Mouse (Mus musculus) liver, embryonic 11.5 days (tissue): Measurements from ENCODE around the gene Mfsd4a. TPM values are rescaled to one million over a fixed set of nuclear protein-coding genes. Genes with fewer than 3 reads are reported as not detected.

Experiments used
- ATAC-seq: fragments of 200-750 bp; cut with Nextera tagmentation; replicated peaks from 2 replicates; pipeline ENCODE4 v1.8.0; 2017; ENCODE audit warnings: moderate number of reproducible peaks, mild to moderate bottlenecking, moderate TSS enrichment, moderate library complexity; ENCODE audit not compliant: low FRiP score
- DNase-seq: peaks from one replicate; pipeline ENCODE4 v3.0.0-alpha.2; 2017; ENCODE audit warnings: low spot score
- H3K27ac ChIP-seq: fragments of 300-500 bp; sonication (generic); 2 replicates; pipeline ENCODE4 v1.5.1; 2014; ENCODE audit warnings: mild to moderate bottlenecking, low read depth, low read length, control low read depth
- H3K27me3 ChIP-seq: fragments of 300-500 bp; sonication (generic); replicated peaks from 2 replicates; pipeline ENCODE4 v1.6.1; 2014; ENCODE audit warnings: low read length, mixed read lengths; ENCODE audit not compliant: control insufficient read depth, insufficient read depth
- H3K36me3 ChIP-seq: fragments of 300-500 bp; sonication (generic); 2 replicates; pipeline ENCODE4 v1.6.1; 2014; ENCODE audit warnings: mild to moderate bottlenecking, low read length, moderate library complexity, mixed read lengths; ENCODE audit not compliant: control insufficient read depth, insufficient read depth
- H3K4me1 ChIP-seq: fragments of 300-500 bp; sonication (generic); replicated peaks from 2 replicates; pipeline ENCODE4 v1.6.1; 2014; ENCODE audit warnings: low read length, mixed read lengths; ENCODE audit not compliant: control insufficient read depth, insufficient read depth
- H3K4me2 ChIP-seq: fragments of 300-500 bp; sonication (generic); 2 replicates; pipeline ENCODE4 v1.6.1; 2014; ENCODE audit warnings: mild to moderate bottlenecking, control low read depth, moderate library complexity
- H3K4me3 ChIP-seq: fragments of 300-500 bp; sonication (generic); 2 replicates; pipeline ENCODE4 v1.5.1; 2014; ENCODE audit warnings: low read depth, low read length, control low read depth
- H3K9ac ChIP-seq: fragments of 300-500 bp; sonication (generic); 2 replicates; pipeline ENCODE4 v1.6.1; 2014; ENCODE audit warnings: low read depth, low read length, control low read depth
- H3K9me3 ChIP-seq: fragments of 300-500 bp; sonication (generic); 2 replicates; pipeline ENCODE4 v1.6.1; 2016; ENCODE audit warnings: low read length, inconsistent platforms, mixed read lengths; ENCODE audit not compliant: control insufficient read depth
- WGBS: fragments of 180-500 bp; shearing (Covaris S2); extraction: QIAGEN DNeasy Blood & Tissue Kit; methylation state at CpG from one replicate; pipeline ENCODE4 v1.1.7; 2014; 5-methylcytosine and 5-hydroxymethylcytosine counted together
- polyA plus RNA-seq: library from polyadenylated mRNA; unstranded; fragments of >200 nt; fragmentation: Nextera tagmentation; extraction: Ambion mirVana; gene quantifications from 2 replicates; pipeline ENCODE4 v1.2.1, GENCODE M21; 2014

Mfsd4a gene
- polyA plus RNA-seq, result 9.9 and 10.8 TPM in 2 replicates

GRCm38 (mm10) chr1:132067261-132068255 is at the start of gene Mfsd4a:
TSS of gene Mfsd4a (minus strand) at chr1:132068062.
- peak; percentile 47 for DNase-seq
- WGBS, result 4% methylated on average over 69 of the region's 80 CpGs
- Histone ChIP-seq H3K27ac (no peak within 1 kb of the TSS), H3K4me3 (peak within 1 kb of the TSS; percentile 45), H3K4me1 (no peaks in the 10 kb centered on the region; the same call in 1 of the 2 replicates), H3K9me3 (no peaks in the 10 kb centered on the region), H3K36me3 (no peaks in the 10 kb centered on the region), H3K27me3 (peaks cover 60% of the 10 kb centered on the region), H3K4me2 (peak within 1 kb of the TSS; percentile 80), H3K9ac (0 out of 2 replicates have a peak within 1 kb of the TSS, but pooled peaks have one; percentile 28)
- peak; percentile 47; the same call in 1 of the 2 replicates for ATAC-seq

GRCm38 (mm10) chr1:132116606-132117005 is 48.7 kb upstream of the Mfsd4a start:
- peak; percentile 53 for DNase-seq
- Histone ChIP-seq H3K27me3 (no peaks in the 10 kb centered on the region), H3K27ac (no peak overlapping the region), H3K9ac (no peak overlapping the region), H3K36me3 (no peaks in the 10 kb centered on the region), H3K9me3 (no peaks in the 10 kb centered on the region), H3K4me3 (no peak overlapping the region), H3K4me2 (peak overlapping the region; percentile 20; the same call in 1 of the 2 replicates), H3K4me1 (no peaks in the 10 kb centered on the region)
- WGBS, result 33% methylated on average over 18 of the region's 18 CpGs
- no peak for ATAC-seq

DNA sequence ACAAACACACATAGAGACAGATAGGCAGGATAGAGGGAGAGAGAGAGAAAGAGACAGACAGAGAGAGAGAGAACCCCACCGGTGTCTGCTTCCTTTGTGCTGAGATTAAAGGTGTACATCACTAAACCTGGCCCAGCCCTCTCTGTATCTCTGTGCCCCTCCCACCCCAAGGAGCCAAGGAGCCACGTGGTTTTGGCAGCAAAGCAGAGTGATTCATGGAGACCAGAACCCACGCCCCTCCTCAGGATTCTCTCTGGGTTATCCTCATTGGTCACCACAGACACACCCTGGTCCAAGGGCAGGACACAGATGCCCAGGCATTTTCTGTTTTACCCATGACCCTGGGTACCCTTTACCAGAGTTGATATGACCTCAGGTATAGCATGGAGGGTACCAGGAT is 45.2 kb upstream of the Mfsd4a start:
- ATAC-seq, result no peak
- H3K36me3 ChIP-seq, result no peaks in the 10 kb centered on the region
- H3K9ac ChIP-seq, result no peak overlapping the region
- no peak overlapping the region for H3K4me3 ChIP-seq
- no peaks in the 10 kb centered on the region for H3K4me1 ChIP-seq
- H3K9me3 ChIP-seq, result no peaks in the 10 kb centered on the region
- no peak overlapping the region for H3K4me2 ChIP-seq
- 42% methylated on average over 3 of the region's 3 CpGs for WGBS
- no peak for DNase-seq
- H3K27me3 ChIP-seq, result no peaks in the 10 kb centered on the region
- H3K27ac ChIP-seq, result no peak overlapping the region

- ATAC-seq (no peak), DNase-seq (no peak)
- Histone ChIP-seq H3K36me3 (no peaks in the 10 kb centered on the region), H3K4me1 (no peaks in the 10 kb centered on the region), H3K4me3 (no peak overlapping the region), H3K9ac (no peak overlapping the region), H3K27ac (no peak overlapping the region), H3K27me3 (no peaks in the 10 kb centered on the region), H3K9me3 (no peaks in the 10 kb centered on the region), H3K4me2 (no peak overlapping the region)
- 79% methylated on average over 8 of the region's 8 CpGs for WGBS
Measured at GRCm38 (mm10) chr1:132112426-132112825, 44.6 kb upstream of the Mfsd4a start.

GRCm38 (mm10) chr1:132111411-132111810 is 43.5 kb upstream of the Mfsd4a start:
- DNase-seq (no peak), ATAC-seq (no peak)
- Histone ChIP-seq H3K9ac (no peak overlapping the region), H3K4me1 (no peaks in the 10 kb centered on the region), H3K4me3 (no peak overlapping the region), H3K27ac (no peak overlapping the region), H3K4me2 (no peak overlapping the region), H3K9me3 (no peaks in the 10 kb centered on the region), H3K27me3 (0 out of 2 replicates have a peak, but pooled peaks cover 3% of the 10 kb centered on the region), H3K36me3 (no peaks in the 10 kb centered on the region)
- WGBS, result 50% methylated on average over 1 of the region's 1 CpGs

GRCm38 (mm10) chr1:132109368-132109767 is 41.5 kb upstream of the Mfsd4a start:
- DNase-seq (no peak), ATAC-seq (no peak)
- Histone ChIP-seq H3K4me3 (no peak overlapping the region), H3K4me1 (no peaks in the 10 kb centered on the region), H3K9me3 (no peaks in the 10 kb centered on the region), H3K36me3 (no peaks in the 10 kb centered on the region), H3K27ac (no peak overlapping the region), H3K27me3 (0 out of 2 replicates have a peak, but pooled peaks cover 3% of the 10 kb centered on the region), H3K9ac (no peak overlapping the region), H3K4me2 (no peak overlapping the region)
- WGBS, result 54% methylated on average over 2 of the region's 2 CpGs

- DNase-seq (no peak), ATAC-seq (no peak)
- no peaks in the 10 kb centered on the region for H3K9me3 ChIP-seq
- no peak overlapping the region for H3K4me2 ChIP-seq
- H3K4me3 ChIP-seq, result no peak overlapping the region
- 0 out of 2 replicates have a peak, but pooled peaks cover 2% of the 10 kb centered on the region for H3K4me1 ChIP-seq
- no peaks in the 10 kb centered on the region for H3K36me3 ChIP-seq
- H3K27me3 ChIP-seq, result 0 out of 2 replicates have a peak, but pooled peaks cover 3% of the 10 kb centered on the region
- H3K9ac ChIP-seq, result no peak overlapping the region
- H3K27ac ChIP-seq, result no peak overlapping the region
- 64% methylated on average over 14 of the region's 14 CpGs for WGBS
Measured at GRCm38 (mm10) chr1:132104353-132104752, 36.5 kb upstream of the Mfsd4a start.

DNA sequence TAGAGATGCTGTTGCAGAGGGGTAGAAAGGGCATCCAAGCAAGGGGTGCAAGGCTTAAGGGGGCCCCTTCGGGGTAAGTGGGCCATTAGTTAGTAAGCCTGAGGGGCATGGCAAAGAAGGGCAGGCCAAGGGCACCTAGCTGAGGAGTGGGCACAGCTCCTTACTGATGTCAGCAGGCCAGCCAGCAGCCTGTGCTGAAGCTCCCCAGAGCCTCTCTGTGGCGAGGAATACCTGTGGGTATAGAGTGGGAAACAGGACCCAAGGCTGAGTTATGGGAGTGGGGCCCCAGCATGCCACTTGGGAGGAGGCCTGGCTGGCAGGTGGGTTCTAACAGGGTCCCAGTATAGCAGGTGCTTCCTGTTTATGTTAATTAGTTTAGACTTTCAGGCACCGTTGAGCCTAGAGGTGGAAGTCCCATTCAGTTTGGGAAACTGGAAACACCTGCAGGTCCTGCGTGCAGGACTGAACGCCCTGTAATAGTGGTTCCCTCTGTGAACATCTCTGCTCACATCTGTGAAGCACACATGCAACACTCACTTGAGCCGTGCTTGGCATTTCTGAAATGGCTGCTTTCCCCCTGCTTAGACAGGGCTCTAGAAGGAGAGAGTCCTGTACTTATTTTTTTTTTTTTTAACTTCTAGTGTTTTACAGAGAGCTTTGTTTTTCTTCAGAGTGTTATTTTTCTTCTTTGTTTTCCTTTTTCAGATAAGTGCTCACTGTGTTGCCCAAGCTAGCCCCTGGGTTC is 34.3 kb upstream of the Mfsd4a start:
- ATAC-seq, result no peak
- no peaks in the 10 kb centered on the region for H3K9me3 ChIP-seq

More for the DNA sequence above, 34.3 kb upstream of the Mfsd4a start:
- Histone ChIP-seq H3K4me1 (0 out of 2 replicates have a peak, but pooled peaks cover 2% of the 10 kb centered on the region), H3K4me2 (no peak overlapping the region), H3K27me3 (0 out of 2 replicates have a peak, but pooled peaks cover 3% of the 10 kb centered on the region), H3K4me3 (no peak overlapping the region), H3K27ac (no peak overlapping the region), H3K9ac (no peak overlapping the region), H3K36me3 (no peaks in the 10 kb centered on the region)
- 76% methylated on average over 6 of the region's 6 CpGs for WGBS
- DNase-seq, result no peak
